Mouse (Mus musculus) hindbrain, embryonic 10.5 days (tissue): ENCODE results near the gene Gm28490. TPM values are rescaled to one million over a fixed set of nuclear protein-coding genes. Genes with fewer than 3 reads are reported as not detected.
"Not testable (repeated sequence)": the region's sequence is repeated elsewhere in the genome, so short reads cannot be mapped to it uniquely, and the experiment has no call there.

Experiments used
- DNase-seq: peaks from one replicate; pipeline ENCODE4 v3.0.0-alpha.2; 2017; ENCODE audit warnings: low spot score
- H3K27ac ChIP-seq: fragments of 300-500 bp; sonication (generic); 2 replicates; pipeline ENCODE4 v1.5.1; 2016; ENCODE audit warnings: mild to moderate bottlenecking, moderate library complexity
- H3K27me3 ChIP-seq: fragments of 300-500 bp; sonication (generic); 2 replicates; pipeline ENCODE4 v1.6.1; 2016; ENCODE audit warnings: mild to moderate bottlenecking; ENCODE audit not compliant: poor library complexity, insufficient read depth, severe bottlenecking
- H3K36me3 ChIP-seq: fragments of 300-500 bp; sonication (generic); 2 replicates; pipeline ENCODE4 v1.6.1; 2016; ENCODE audit warnings: mild to moderate bottlenecking, moderate library complexity
- H3K4me1 ChIP-seq: fragments of 300-500 bp; sonication (generic); replicated peaks from 2 replicates; pipeline ENCODE4 v1.6.1; 2016; ENCODE audit warnings: mild to moderate bottlenecking
- H3K4me3 ChIP-seq: fragments of 300-500 bp; sonication (generic); 2 replicates; pipeline ENCODE4 v1.5.1; 2016; ENCODE audit warnings: mild to moderate bottlenecking, moderate library complexity
- H3K9me3 ChIP-seq: fragments of 300-500 bp; sonication (generic); 2 replicates; pipeline ENCODE4 v1.6.1; 2016; ENCODE audit warnings: mild to moderate bottlenecking, moderate library complexity
- WGBS: fragments of 180-500 bp; shearing (Covaris S2); methylation state at CpG from one replicate; pipeline ENCODE4 v1.1.7; 2016; 5-methylcytosine and 5-hydroxymethylcytosine counted together
- polyA plus RNA-seq: library from polyadenylated mRNA; unstranded; fragments of >200 nt; fragmentation: Nextera tagmentation; extraction: Ambion mirVana; gene quantifications from 2 replicates; pipeline ENCODE4 v1.2.1, GENCODE M21; 2016

Gene Gm28490
- not detected in 2 replicates for polyA plus RNA-seq

- not testable (repeated sequence) for DNase-seq, H3K27me3 ChIP-seq, H3K9me3 ChIP-seq, H3K27ac ChIP-seq, H3K36me3 ChIP-seq, H3K4me3 ChIP-seq, H3K4me1 ChIP-seq
- WGBS = no CpG with 5 or more reads among the region's 8 CpGs
Observed at GRCm38 (mm10) chrY:31634656-31635055, at the start of gene Gm28490. TSS of gene Gm28490 (minus strand) at chrY:31634756.
